Mouse (Mus musculus) heart, embryonic 12.5 days (tissue): ENCODE measurements at regions not wholly inside any gene's neighbourhood (a gene's known extent, or its start where the extent isn't known, plus 50 kb on each side); places are given as distances from the start of the nearest gene placed in this dataset.

Experiments used
- ATAC-seq: fragments of 200-750 bp; cut with Nextera tagmentation; 2 replicates; pipeline ENCODE4 v1.8.0; 2017; ENCODE audit warnings: moderate TSS enrichment, moderate library complexity; ENCODE audit not compliant: insufficient number of reproducible peaks, low FRiP score
- H3K27ac ChIP-seq: fragments of 300-500 bp; sonication (generic); 2 replicates; pipeline ENCODE4 v1.5.1; 2016; ENCODE audit warnings: mild to moderate bottlenecking, moderate library complexity; ENCODE audit not compliant: poor library complexity, severe bottlenecking
- H3K27me3 ChIP-seq: fragments of 300-500 bp; sonication (generic); replicated peaks from 2 replicates; pipeline ENCODE4 v1.6.1; 2016; ENCODE audit warnings: mild to moderate bottlenecking, moderate library complexity
- H3K36me3 ChIP-seq: fragments of 300-500 bp; sonication (generic); 2 replicates; pipeline ENCODE4 v1.6.1; 2016; ENCODE audit warnings: mild to moderate bottlenecking, moderate library complexity
- H3K4me1 ChIP-seq: fragments of 300-500 bp; sonication (generic); replicated peaks from 2 replicates; pipeline ENCODE4 v1.6.1; 2016; ENCODE audit warnings: mild to moderate bottlenecking
- H3K4me2 ChIP-seq: fragments of 300-500 bp; sonication (generic); 2 replicates; pipeline ENCODE4 v1.6.1; 2016; ENCODE audit warnings: mild to moderate bottlenecking, moderate library complexity
- H3K4me3 ChIP-seq: fragments of 300-500 bp; sonication (generic); 2 replicates; pipeline ENCODE4 v1.5.1; 2016; ENCODE audit warnings: mild to moderate bottlenecking
- H3K9ac ChIP-seq: fragments of 300-500 bp; sonication (generic); 2 replicates; pipeline ENCODE4 v1.6.1; 2016; ENCODE audit warnings: mild to moderate bottlenecking, moderate library complexity
- H3K9me3 ChIP-seq: fragments of 300-500 bp; sonication (generic); replicated peaks from 2 replicates; pipeline ENCODE4 v1.6.1; 2016; ENCODE audit warnings: mild to moderate bottlenecking, moderate library complexity
- WGBS: fragments of 180-500 bp; shearing (Covaris S2); methylation state at CpG from one replicate; pipeline ENCODE4 v1.1.7; 2016; 5-methylcytosine and 5-hydroxymethylcytosine counted together

- H3K27me3 ChIP-seq: no peaks in the 10 kb centered on the region
- H3K9ac ChIP-seq: no peak overlapping the region
- H3K36me3 ChIP-seq: no peaks in the 10 kb centered on the region
- no peak overlapping the region for H3K4me2 ChIP-seq
- no peak for ATAC-seq
- H3K4me3 ChIP-seq: no peak overlapping the region
- no peaks in the 10 kb centered on the region for H3K4me1 ChIP-seq
- H3K9me3 ChIP-seq: no peaks in the 10 kb centered on the region
- no peak overlapping the region for H3K27ac ChIP-seq
Observed at GRCm38 (mm10) chr12:68879425-68879824, 279.6 kb downstream of the Rps29 start.

GRCm38 (mm10) chr12:68871259-68871658 is 287.7 kb downstream of the Rps29 start:
- WGBS: 86% methylated on average over 4 of the region's 4 CpGs
- H3K4me1 ChIP-seq: no peaks in the 10 kb centered on the region

GRCm38 (mm10) chr12:68862991-68863356 is 296.0 kb downstream of the Rps29 start:
- Histone ChIP-seq H3K9ac (no peak overlapping the region), H3K9me3 (no peaks in the 10 kb centered on the region), H3K4me3 (no peak overlapping the region), H3K27ac (no peak overlapping the region), H3K4me2 (no peak overlapping the region), H3K4me1 (no peaks in the 10 kb centered on the region), H3K36me3 (no peaks in the 10 kb centered on the region), H3K27me3 (no peaks in the 10 kb centered on the region)
- WGBS: 61% methylated on average over 3 of the region's 3 CpGs
- no peak for ATAC-seq

More at GRCm38 (mm10) chr12:68871259-68871658, 287.7 kb downstream of the Rps29 start:
- H3K27me3 ChIP-seq: no peaks in the 10 kb centered on the region
- H3K27ac ChIP-seq: no peak overlapping the region
- ATAC-seq: no peak
- H3K9ac ChIP-seq: no peak overlapping the region
- no peak overlapping the region for H3K4me2 ChIP-seq
- H3K9me3 ChIP-seq: no peaks in the 10 kb centered on the region
- H3K36me3 ChIP-seq: no peaks in the 10 kb centered on the region
- H3K4me3 ChIP-seq: no peak overlapping the region

GRCm38 (mm10) chr12:68862313-68862990 is 296.5 kb downstream of the Rps29 start:
- Histone ChIP-seq H3K4me2 (no peak overlapping the region), H3K36me3 (no peaks in the 10 kb centered on the region), H3K4me1 (no peaks in the 10 kb centered on the region), H3K9me3 (no peaks in the 10 kb centered on the region), H3K27me3 (no peaks in the 10 kb centered on the region), H3K4me3 (no peak overlapping the region), H3K9ac (no peak overlapping the region), H3K27ac (no peak overlapping the region)
- WGBS: 40% methylated on average over 5 of the region's 5 CpGs
- ATAC-seq: no peak

- H3K4me2 ChIP-seq: no peak overlapping the region
- no peaks in the 10 kb centered on the region for H3K9me3 ChIP-seq
- H3K27me3 ChIP-seq: no peaks in the 10 kb centered on the region
- no peak overlapping the region for H3K9ac ChIP-seq
- no peaks in the 10 kb centered on the region for H3K4me1 ChIP-seq
- H3K36me3 ChIP-seq: no peaks in the 10 kb centered on the region
- WGBS: 54% methylated on average over 2 of the region's 2 CpGs
- H3K27ac ChIP-seq: no peak overlapping the region
- ATAC-seq: no peak
- H3K4me3 ChIP-seq: no peak overlapping the region
Observed at GRCm38 (mm10) chr12:68860332-68860731, 298.7 kb downstream of the Rps29 start.

- Histone ChIP-seq H3K27me3 (no peaks in the 10 kb centered on the region), H3K4me2 (no peak overlapping the region), H3K4me3 (no peak overlapping the region), H3K36me3 (no peaks in the 10 kb centered on the region), H3K27ac (no peak overlapping the region), H3K9ac (no peak overlapping the region), H3K4me1 (no peaks in the 10 kb centered on the region), H3K9me3 (peaks cover 3% of the 10 kb centered on the region; the same call in 1 of the 2 replicates)
- ATAC-seq: no peak
- 78% methylated on average over 9 of the region's 9 CpGs for WGBS
Observed at GRCm38 (mm10) chr12:68849616-68850140, 309.3 kb downstream of the Rps29 start.

GRCm38 (mm10) chr12:68840815-68841214 is 318.2 kb downstream of the Rps29 start:
- no peak for ATAC-seq
- Histone ChIP-seq H3K4me1 (no peaks in the 10 kb centered on the region), H3K4me2 (no peak overlapping the region), H3K9me3 (no peaks in the 10 kb centered on the region; the same call in 1 of the 2 replicates), H3K9ac (no peak overlapping the region), H3K27ac (no peak overlapping the region), H3K27me3 (no peaks in the 10 kb centered on the region), H3K36me3 (no peaks in the 10 kb centered on the region), H3K4me3 (no peak overlapping the region)
- WGBS: 87% methylated on average over 8 of the region's 8 CpGs

DNA sequence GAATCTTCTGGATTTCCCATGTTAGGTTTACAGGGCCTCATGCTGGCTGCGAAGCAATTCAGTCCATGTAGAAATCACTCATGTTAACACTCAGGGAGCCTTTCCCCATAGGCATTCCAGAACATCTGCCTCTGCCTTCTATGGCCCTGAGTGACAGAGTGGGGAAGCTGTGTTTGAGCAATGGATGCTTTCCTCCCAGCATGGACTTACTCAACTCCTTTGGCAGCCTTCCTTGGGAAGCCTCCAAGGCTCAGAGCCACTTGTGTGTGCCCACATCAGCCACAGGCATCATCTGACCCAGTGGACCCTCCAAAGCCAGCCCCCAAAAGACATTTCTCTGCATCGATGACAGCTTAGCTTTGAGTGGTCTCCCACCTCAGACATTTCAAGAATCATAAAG is 318.8 kb downstream of the Rps29 start:
- no peak for ATAC-seq
- no peak overlapping the region for H3K4me2 ChIP-seq
- no peaks in the 10 kb centered on the region for H3K4me1 ChIP-seq
- H3K27me3 ChIP-seq: no peaks in the 10 kb centered on the region
- no peak overlapping the region for H3K9ac ChIP-seq
- H3K36me3 ChIP-seq: no peaks in the 10 kb centered on the region
- no peak overlapping the region for H3K27ac ChIP-seq
- no peaks in the 10 kb centered on the region; the same call in 1 of the 2 replicates for H3K9me3 ChIP-seq
- H3K4me3 ChIP-seq: no peak overlapping the region
- WGBS: 71% methylated on average over 2 of the region's 2 CpGs

DNA sequence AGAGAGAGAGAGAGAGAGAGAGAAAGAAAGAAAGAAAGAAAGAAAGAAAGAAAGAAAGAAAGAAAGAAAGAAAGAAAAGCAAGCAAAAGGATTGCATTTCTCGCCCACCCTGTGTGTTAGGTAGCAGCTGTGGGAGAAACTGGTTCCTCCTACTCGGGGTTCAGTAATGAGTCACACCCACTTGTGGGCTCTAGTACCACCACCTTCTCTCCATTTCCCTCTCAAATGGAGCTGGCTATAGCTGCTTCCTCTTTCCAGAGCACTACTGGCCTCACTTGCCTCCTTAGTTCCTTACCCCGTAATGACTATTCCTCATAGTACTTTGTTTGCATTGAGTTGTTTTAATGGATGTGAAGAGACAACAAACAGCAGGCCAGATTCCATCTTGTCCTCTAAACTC is 323.0 kb downstream of the Rps29 start:
- H3K27ac ChIP-seq: no peak overlapping the region
- H3K4me2 ChIP-seq: no peak overlapping the region
- 75% methylated on average over 3 of the region's 3 CpGs for WGBS
- H3K9me3 ChIP-seq: no peaks in the 10 kb centered on the region
- no peaks in the 10 kb centered on the region for H3K36me3 ChIP-seq
- no peak for ATAC-seq
- H3K4me1 ChIP-seq: no peaks in the 10 kb centered on the region
- H3K27me3 ChIP-seq: no peaks in the 10 kb centered on the region
- H3K9ac ChIP-seq: no peak overlapping the region
- H3K4me3 ChIP-seq: no peak overlapping the region

- Histone ChIP-seq H3K4me3 (no peak overlapping the region), H3K27me3 (no peaks in the 10 kb centered on the region), H3K36me3 (no peaks in the 10 kb centered on the region), H3K9me3 (no peaks in the 10 kb centered on the region), H3K4me1 (no peaks in the 10 kb centered on the region), H3K4me2 (no peak overlapping the region), H3K9ac (no peak overlapping the region), H3K27ac (no peak overlapping the region)
- no peak for ATAC-seq
- 30% methylated on average over 4 of the region's 4 CpGs for WGBS
Observed at GRCm38 (mm10) chr12:68833914-68834313, 325.1 kb downstream of the Rps29 start.

GRCm38 (mm10) chr12:68829404-68829803 is 329.6 kb downstream of the Rps29 start:
- no peaks in the 10 kb centered on the region for H3K4me1 ChIP-seq
- H3K27me3 ChIP-seq: no peaks in the 10 kb centered on the region
- no peak overlapping the region for H3K9ac ChIP-seq
- H3K4me3 ChIP-seq: no peak overlapping the region
- WGBS: 61% methylated on average over 3 of the region's 3 CpGs
- no peaks in the 10 kb centered on the region for H3K9me3 ChIP-seq
- no peak overlapping the region for H3K27ac ChIP-seq
- no peaks in the 10 kb centered on the region for H3K36me3 ChIP-seq
- no peak overlapping the region for H3K4me2 ChIP-seq
- ATAC-seq: no peak
